Mouse (Mus musculus): Measurements from ENCODE around the gene Hrk.

Gene Hrk

DNA sequence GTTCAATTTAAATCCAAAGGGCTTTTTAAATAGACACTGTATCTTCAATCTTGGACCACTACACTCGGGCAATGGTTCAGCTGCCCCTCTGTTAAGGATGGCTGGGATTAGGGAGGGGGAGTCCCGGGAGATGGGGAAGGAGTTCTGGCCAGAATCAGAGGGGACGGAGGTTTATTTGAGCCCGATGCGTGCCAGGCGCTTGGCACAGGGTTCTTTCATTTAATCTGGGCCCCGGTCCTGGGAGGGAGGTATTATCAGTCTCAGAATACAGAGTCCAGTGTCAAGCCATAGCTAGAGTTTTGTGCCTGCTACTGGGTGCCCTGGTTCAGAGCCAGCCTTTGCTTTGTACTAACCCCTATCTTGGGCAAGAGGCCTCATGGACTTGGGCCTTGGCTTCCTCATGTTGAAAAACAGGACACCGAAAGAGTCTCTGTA lies 3.1 kb downstream of the Hrk start:
- no peak for DNase-seq

DNA sequence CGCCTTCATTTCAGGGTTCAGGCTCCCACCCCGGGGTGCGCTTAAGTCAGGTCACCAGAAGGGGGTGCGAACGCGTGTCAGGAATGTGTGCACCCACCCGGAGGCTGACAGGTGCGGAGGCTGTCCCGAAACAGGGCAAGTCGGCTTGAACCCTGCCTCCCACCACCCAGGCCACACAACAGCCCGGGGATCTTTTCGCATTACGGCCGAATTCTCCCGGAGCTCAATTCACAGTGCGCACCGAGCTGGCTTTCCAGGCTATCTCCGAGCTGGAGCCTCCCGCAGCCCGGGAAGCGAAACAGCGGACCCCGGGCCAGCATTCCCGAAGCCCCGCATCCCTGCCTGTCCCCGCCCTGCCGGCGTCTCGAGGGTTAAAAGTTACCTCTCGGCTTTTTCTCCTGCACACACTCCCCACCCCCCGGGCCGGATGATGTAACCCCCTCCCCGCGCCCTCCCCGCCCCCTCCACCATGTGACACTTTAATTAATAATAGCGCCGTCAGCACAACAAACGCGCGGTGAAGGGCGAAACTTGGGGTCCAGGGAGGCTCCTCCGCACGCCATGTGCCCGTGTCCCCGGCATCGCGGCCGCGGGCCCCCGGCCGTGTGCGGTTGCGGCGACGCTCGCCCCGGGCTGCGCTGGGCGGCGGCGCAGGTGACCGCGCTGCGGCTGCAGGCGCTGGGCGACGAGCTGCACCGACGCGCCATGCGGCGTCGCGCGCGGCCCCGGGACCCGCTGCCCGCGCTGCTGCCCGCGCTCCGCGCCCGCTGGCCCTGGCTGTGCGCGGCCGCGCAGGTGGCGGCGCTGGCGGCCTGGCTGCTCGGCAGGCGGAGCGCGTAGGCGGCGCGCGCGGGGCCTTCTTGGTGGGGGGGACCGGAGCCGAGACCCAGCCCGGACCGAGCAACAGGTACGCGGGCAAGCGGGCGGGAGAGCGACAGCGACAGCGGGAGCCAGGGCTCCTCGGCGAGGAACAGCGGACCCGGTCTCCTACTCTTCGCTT lies 5.1 kb downstream of the Hrk start:
- no peak for DNase-seq

DNA sequence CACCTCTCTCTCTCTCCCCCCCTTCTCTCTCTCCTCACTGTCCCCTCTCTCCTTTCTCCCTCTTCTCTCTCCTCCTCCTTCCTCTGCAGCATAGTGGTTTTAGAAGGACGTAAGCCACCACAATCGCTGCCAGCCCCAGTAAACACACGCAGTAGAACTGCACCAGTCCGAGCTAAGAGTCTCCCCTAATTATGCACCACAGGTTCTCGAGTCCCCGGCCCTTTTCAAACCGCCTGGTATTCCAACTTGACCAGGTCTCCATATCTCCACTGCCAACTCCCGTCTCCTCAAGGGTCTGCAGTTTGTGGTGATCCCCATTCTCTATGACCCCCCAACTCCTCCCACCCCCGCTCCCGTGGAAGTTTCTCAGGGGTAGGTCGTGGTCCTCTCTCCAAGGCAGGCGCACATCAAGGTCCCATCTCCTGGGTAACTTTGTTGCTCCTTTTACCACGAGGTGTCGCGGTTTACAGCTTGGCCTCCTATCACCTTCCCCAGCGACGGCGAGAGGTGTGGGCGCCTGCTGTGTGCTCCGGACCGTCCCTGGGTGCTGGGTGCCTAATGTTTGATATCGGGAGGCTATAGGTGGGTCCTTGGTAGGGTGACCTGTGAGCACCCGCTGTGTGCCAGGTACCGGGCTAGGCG lies 6.6 kb downstream of the Hrk start:
- no peak for DNase-seq

DNA sequence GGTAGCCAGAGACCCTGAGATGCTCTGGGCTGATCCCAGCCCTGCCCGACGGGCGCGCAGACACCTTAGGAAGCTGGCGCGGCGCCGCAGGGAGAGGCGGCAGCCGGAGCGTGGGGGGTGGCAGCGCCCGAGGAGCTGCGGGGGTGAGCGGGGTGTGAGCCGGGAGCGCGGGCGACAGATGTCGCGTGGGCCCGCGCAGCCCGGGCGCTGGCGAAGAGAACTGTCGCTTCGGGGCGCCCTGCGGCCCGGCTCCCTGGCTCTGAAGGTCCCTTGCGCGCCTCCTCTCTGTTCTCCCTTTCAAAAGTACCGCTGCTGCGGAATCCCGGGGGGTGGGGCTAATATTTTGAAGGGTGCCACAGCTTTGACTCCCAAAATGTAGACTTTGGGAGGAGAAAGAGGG lies 7.2 kb downstream of the Hrk start:
- no peak for DNase-seq

DNA sequence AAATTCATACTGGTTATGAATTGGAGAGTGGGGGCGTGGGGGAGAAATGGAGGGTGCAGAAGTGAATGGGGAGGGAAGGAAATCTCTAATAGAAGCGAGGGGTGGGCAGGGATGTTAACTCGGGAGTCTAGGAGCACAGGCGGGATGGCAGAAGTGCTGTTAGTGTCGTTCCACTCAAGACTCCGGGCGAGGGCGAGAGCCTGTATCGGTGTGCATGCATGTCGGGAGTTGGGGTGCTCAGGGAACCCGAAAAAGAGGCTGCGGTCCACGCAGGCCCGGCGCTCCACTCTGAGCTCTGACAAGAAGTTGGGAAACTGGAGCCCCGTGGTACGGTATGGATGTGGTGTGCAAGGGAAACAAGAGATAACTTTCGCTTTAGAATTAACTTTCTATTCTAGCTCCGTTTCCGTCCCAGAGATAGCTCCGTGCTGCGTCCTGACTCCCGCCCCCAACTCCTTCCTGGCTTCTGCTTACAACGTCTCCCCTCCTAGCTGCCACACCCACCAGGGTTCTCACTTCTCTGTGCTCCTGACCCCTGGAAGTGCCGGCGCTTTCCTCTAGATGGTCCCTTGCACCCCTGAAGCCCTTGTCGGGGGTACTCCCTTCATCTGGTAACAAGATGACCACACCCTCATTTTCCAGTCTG lies 7.8 kb downstream of the Hrk start:
- DNase-seq = no peak

DNA sequence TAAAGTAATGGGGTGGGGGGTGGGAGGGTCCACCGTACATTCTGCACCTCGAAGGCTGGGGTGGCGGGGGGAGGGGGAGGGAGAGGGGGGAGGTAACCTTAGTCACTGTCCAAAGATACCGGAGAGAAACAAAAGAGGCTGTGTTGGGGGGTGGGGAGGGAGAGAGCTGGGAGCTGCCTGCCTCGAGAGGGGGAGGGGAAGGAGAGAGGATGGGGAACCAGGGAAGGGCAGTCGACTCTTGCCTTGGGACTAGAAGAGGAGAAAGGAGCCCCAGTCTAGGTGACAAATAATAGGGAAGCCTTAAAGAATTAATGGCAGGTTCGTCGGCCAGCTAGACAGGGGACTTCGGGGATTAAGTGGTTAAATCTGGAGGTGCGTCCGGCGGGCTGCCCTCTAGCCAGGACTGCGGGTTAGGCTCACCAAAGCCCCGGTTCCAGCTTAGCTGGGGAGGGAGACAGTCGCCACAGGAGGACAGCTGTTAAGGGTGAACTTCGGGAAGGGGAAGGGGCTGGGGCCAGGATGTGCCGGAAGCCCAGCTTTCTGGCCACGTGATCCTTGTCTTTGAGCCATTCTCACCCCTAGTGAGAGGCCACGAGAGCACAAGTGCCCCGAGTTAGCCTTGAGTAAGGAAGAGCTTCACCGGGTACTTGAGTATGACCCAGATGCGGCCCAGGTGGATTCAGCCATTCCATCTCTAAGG lies 10.0 kb downstream of the Hrk start:
- DNase-seq = no peak

DNA sequence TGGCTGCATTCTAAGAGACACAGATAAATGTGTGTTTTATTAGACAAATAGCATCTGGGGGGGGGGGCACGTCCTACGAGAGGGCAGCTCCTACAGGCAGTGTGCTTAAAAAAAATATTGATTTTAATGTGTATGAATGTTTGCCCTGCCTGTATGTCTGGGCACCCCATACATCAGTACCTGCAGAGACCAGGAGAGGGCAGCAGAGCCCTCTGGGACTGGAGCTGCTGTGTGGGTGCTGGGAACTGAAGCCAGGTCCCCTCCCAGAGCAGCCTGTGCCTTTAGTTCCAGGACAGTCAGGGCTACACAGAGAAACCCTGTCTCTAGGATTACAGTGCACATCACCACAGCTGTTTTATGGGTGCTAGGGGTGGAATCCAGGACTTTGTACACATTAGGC lies 10.7 kb downstream of the Hrk start:
- DNase-seq = no peak

DNA sequence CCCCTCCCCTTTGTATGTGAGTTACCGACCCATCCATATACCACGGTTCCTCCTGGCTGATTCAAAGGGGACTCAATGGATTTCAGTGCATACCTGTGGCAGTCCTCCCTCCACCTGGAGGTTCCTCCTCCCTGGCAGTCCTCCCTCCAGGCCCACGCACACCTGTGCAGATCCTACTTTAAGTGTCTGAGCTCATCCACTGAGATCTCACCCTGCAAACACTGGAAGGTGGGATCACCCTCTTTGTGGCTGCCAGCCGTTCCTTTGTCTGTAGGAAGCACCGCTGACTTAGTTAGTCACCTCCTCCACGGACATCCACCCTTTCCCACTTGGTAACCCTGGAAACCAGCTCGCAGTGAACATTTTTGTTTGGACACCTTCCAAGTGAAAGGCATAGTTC lies 13.2 kb downstream of the Hrk start:
- DNase-seq = no peak

DNA sequence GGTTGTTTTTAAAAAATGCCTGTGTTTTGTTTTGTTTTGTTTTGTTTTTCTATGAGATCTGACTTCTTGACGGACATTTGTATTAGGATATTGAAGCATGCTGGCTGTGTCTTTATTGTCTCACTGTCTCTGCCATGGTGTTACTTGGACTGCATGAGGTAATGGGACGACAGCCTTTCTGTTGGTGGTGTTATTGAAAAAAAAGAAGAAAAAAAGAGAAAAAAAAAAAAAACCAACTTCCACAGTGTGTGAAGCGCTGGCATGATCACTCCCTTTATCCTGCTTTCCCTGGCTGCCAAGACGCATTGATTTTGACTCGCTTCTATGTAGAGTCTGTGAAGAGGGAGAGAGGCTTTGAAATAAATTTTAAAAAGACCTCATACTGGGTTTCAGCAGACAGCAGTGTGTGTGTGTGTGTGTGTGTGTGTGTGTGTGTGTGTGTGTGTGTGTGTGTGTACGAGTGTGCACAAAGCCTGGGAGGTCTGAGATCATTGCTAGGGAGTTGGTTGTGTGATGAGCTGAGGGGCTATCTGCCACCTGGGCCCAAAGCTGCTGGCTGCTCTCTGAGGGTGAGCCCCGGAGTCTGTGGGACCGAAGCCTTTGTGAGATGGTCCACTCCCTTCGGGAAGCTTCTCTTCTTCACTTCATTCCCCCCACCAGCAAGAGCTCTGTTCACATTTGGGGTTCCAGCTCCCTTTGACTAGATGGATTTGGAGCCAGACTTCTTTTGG lies 22.6 kb downstream of the Hrk start:
- no peak for DNase-seq

DNA sequence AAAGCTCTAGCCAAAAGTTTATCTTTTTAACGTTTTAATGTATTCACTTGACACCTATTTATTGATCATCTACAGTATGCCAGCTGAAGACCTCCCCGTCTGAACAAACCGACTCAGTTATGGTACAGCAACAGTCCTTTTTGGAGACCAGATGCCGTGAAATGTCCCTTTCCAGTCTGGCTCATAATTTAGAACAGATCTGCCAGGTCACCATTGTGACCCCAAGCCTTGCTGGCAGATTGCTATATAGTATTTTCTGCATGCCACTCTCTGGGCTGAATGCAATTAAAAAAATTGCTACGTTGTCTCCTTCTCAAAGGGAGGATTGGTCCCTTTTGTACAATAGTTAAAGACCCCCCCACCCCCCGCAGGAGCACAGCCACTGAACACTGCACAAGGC lies 23.9 kb downstream of the Hrk start:
- DNase-seq = no peak

DNA sequence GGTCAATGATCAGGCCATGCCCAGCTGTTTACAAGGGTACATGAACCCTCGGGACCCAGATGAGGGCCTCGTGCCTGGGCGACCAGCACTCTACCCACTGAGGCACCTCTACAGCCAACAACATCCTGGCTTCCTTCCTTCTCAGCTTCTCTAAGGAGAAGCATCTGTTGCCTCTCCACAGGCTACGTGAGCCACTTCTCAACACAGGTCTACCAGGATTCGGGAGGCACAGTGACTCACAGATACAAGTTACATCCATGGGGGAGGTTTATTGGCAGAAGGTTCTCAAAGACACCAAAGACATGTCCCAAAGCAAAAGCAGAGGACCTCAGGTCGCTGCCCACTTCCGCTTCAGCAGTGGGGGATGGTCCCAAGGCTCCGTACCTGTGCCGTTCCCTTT lies 26.0 kb downstream of the Hrk start:
- no peak for DNase-seq

DNA sequence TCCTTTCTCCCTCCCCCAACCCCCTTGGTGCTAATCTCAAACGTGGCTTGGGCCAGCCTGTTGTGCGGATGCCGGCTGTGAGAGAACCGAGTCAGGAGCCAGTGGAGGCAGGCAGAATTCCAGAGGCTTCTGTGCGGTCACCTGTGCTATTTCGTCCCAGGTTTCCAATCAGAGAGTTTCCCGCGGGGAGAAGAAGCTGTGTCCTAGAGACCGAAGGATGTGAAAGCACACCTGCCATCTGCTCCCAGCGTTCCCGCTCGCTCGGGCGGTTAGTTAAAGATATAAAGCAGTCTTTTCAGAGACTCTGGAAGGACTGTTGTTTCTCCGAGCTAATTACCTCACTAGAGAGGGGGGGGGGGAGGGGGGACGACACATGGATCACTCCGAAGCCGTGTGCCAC lies 27.8 kb downstream of the Hrk start:
- no peak for DNase-seq

DNA sequence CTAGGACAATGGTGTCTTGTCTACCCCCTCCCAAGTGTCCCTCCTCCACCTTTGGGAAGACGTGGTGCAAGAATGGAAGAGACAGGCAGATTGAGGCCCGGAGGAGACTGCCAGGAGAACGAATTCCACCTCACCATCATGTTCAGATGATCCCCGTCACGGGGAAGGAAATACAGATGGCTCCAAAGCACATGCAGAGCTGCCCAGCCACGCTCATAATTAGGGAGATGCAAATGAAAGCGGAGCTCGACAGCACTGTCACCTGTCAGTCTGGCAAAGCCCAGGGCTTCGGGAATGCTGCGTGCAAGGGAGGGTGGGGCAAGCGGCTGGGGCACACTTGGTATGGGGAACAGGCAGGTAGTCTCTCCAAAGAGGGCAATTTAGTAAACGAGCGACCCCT lies 33.0 kb downstream of the Hrk start:
- DNase-seq = no peak

DNA sequence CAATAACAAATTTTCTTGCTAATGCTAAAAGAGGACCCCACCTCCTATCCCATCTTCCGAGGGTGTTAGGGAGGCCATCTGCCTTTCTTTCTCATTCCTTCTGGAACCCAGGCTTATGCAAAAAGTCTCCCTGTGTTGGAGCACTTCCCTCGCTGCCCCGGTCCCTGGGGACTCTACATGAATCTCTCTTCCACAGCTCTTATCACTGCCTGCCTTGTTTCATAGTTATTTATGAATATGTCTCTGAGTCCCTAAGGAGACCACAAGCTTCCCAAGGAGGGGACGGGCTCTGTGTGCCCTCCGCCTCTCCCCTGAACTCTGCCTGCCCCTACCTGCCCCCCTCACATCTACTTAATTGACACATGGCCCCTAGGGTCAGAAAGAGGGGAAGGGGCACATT lies 35.2 kb downstream of the Hrk start:
- no peak for DNase-seq

DNA sequence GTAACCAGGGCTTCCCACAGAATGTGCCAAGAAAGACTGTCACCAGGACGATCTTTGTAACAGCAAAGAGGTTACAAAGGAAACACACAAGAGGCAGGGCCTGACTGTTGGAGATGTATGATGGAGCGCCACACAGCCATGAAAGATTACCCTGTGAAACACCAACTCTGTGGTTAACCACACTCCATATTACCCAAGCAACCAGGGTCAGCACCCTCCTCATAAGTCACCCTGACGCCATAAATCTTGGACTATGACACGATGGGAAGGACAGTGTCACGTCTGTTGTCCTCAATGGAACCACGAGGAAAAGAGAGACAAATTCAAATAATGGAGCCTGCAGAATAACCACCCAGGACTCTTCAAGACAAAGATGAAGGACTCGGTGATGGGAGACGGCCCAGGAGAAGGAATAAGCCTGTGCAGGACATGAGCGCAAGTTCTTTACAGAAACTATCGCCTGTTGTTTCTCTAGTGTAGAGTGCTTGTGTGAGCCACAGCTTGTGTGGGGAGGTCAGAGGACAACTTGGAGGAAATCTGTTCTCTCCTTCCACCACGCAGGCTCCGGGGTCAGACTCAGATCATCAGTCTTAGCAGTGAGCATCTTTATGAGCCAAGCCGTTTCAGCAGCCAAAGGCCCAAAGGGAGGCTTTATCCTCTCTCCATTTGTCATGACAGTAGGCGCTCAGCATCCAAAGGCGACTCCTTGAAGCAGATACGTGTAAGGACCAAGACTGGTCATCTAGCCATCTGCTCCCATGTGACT lies 40.4 kb downstream of the Hrk start:
- DNase-seq = no peak

DNA sequence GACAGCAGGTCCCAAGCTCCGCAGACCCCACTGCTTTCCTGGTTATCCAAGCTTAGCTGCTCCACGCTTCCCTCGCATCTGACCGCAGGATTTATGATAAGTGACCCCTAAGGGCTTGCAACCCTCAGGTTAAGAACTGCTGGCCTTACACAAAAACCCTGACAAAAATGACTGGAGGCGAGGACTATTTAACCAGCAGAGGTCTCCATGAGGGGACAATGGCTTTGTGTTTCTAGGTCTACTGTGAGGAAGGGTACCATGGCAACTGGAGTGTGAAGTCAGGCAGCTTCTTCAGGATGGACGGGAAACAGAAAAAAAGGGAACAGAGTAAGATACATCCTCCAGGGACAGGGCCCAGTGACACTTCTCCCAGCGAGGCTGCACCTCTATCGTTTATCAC lies 41.4 kb downstream of the Hrk start:
- no peak for DNase-seq

DNA sequence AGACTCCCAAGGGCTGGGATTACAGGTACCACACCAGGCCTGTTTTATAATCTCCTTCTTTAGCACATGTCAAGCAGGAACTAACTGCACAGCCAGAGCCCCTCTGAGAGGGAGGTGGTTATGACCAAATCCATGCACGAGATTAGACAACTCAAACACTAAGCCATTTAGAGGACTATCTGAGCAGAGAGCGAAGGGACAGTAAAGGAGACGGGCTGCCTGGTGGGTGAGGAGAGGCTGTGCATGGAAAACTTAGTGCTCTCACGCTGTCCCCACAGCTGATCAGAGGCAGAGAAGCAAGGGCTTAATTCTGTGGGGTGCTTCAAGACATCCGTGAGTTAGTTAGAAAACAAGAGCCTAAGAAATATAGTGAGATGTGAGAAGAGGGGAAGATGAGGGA lies 49.6 kb downstream of the Hrk start:
- DNase-seq = no peak

DNA sequence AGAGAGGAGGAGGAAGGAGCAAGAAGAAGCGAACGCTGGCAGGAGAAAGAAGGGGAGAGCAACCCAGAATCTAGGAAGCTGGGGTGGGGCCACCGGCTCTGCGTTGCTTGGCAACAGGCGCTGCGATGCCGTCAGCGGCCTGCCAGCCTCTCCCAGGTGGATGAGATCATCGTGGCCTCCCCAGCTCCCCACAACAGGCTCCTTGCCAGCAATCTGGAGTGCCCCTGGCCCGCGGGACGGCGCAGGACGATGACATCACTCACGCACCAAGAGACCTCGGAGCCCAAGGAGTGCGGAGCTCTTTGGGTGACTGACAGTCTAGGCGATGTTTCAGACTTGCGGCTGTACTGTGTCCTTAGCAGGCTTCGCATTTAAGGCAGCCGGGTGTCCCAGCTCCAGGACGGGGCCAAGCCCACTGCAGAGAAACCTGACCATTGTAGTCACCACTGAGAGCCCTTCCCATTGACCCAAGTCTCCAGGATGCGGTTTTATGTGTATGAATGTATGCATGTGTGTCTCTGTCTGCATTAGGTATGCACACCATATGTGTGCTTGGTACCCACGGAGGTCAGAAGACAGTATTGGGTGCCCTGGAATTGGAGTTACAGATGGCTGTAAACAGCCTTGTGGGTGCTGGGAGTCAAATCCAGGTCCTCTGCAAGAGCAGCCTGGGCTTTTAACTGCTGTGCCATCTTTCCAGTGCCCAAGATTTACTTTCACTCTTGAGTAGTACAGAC lies 50.1 kb downstream of the Hrk start:
- peak; percentile 92 for DNase-seq

DNA sequence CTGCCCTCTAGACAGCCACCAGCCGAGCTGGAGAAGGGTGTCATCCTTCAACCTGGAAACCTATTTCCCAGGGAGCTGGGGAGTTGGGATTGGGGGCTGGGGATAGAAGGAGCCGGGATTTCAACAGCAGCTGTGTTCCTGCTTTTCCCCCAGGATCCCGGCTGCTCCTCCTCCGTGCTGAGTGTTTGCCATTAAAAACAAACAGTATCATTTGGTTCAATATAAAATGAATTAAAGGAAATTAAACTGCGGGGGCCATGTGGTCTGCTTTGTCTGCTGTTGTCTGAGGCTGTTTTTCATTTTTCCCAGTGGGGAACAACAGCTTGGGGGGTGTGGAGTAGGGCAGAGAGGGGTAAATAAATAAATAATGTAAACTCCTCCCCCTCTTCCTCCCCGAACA lies 53.0 kb downstream of the Hrk start:
- no peak for DNase-seq

DNA sequence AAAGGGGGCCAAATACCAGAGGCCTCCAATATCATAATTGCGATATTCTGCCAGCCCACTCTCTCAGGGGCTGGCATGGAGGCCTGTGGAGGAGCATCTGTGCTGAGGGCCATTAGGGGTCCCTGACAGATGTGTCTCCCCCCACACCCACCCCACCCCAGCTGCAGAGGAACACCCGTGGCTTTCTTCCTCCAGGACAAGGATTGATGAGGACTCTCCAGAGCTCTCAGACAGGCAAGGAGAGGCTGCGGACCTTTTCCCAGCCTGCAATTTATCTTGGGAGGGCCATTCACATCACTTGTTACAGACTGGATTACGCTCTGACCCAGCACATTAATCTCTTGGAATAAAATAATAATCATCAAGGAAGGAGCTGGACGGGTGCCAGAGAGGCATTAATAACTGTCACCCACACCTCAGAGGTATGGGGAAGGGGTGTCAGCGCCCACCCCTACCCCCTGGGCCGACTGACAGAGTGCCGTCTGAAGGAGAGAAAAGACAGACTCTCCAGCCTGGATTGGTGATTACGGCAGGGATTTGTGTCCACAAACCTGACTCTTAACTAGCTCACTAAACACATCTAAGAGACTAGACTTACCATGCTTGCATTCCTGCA lies 58.8 kb downstream of the Hrk start:
- no peak for DNase-seq

All from cerebellum, adult 11-12 months (tissue).